Mouse (Mus musculus) R1 (cell line): Measurements from ENCODE around the gene Nnmt.
A peak's percentile ranks its signal among the peaks of the same experiment; 100 is the strongest.

Experiments
- DNase-seq: peaks from one replicate; pipeline ENCODE4 v3.0.0-alpha.2; 2018; ENCODE audit warnings: low read depth, low spot score

Nnmt gene

GRCm38 (mm10) chr9:48559482-48560139 is 45.3 kb downstream of the Nnmt start:
- DNase-seq, result peak; percentile 25

- no peak for DNase-seq
Observed at GRCm38 (mm10) chr9:48558637-48559036, 46.3 kb downstream of the Nnmt start.

GRCm38 (mm10) chr9:48549056-48549455 is 55.9 kb downstream of the Nnmt start:
- no peak for DNase-seq

- no peak for DNase-seq
Observed at GRCm38 (mm10) chr9:48547233-48547632, 57.7 kb downstream of the Nnmt start.
